Mouse (Mus musculus): ENCODE data around the gene Cdk2ap2. TPM values are rescaled to one million over a fixed set of nuclear protein-coding genes. Genes with fewer than 3 reads are reported as not detected.

Cdk2ap2 gene
- total and polyA plus RNA-seq, 2 experiments from 2014 or later: 46.8 to 67.3 TPM

DNA sequence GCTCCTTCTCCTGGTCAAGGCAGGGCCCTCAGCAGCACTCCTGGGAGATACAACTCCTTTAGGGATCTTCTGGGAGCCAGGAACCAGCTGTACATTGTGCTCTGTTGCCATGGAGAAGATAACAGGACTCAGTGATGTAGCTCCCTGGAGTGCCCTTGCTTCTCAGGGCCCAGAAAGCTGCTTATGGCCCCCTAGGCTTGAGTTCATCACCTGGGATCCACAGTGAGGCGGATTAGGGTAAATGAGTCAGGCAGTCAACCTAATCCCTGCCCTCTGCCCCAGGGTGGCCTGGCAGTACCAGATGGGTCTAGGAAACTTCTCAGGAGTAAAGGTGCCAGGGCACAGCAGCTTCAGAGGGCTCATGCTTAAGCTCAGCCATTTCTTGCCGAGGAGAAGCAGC lies 42.5 kb downstream of the Cdk2ap2 start, which contains the start of gene Gpr152:
Gene Gpr152, plus strand, starts transcription at position 342 of the 400 bp plus-strand sequence.
- no peaks in the 10 kb centered on the region for H3K4me1 ChIP-seq (ENCODE audit: control insufficient read depth, insufficient read depth)
- H3K27ac ChIP-seq (ENCODE audit: low read depth): no peak within 1 kb of the TSS
- no peak for DNase-seq (ENCODE audit: low spot score)
- no peak within 1 kb of the TSS for H3K4me3 ChIP-seq (ENCODE audit: low read depth, low read length)
- ATAC-seq (ENCODE audit: insufficient read depth, low read depth): no peak
- no peak within 1 kb of the TSS for H3K9ac ChIP-seq (replicated peaks; ENCODE audit: low read depth, low read length)
- H3K9me3 ChIP-seq (replicated peaks; ENCODE audit: control insufficient read depth, low read length): no peaks in the 10 kb centered on the region
- no peaks in the 10 kb centered on the region for H3K36me3 ChIP-seq (replicated peaks; ENCODE audit: control insufficient read depth, insufficient read depth, low read length)
- no peaks in the 10 kb centered on the region for H3K27me3 ChIP-seq (ENCODE audit: control insufficient read depth, insufficient read depth, low read length)
- no peak within 1 kb of the TSS for H3K4me2 ChIP-seq (ENCODE audit: low read depth, low read length)
- 73% methylated on average over 2 of the region's 2 CpGs for WGBS
- TF ChIP-seq EP300 (IDR thresholded peaks at IDR 0.05; ENCODE audit: low read depth) (no peak), CTCF (IDR thresholded peaks at IDR 0.05; ENCODE audit: low read depth) (no peak)

DNA sequence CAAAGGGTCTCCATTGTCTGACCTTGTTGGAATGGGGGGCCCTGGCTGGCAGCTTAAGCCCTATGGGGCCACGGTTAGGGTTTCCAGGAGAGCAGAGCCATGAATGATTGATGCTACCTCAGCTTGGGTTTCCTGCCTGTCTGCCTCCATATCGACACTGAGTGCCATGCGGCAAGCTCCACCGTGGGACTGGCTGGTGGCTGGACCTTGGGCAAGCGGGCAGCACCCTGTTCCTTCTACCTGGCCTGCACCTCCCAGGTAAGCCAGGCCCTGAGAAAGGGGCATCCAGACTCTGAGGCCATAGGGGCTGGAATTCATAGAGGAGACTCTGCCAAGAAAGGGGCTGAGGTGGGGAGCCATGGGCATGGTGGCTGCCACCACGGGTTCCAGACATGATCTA lies 43.2 kb downstream of the Cdk2ap2 start:
- Histone ChIP-seq H3K36me3 (replicated peaks; ENCODE audit: control insufficient read depth, insufficient read depth, low read length) (no peaks in the 10 kb centered on the region), H3K27me3 (ENCODE audit: control insufficient read depth, insufficient read depth, low read length) (no peaks in the 10 kb centered on the region), H3K4me1 (ENCODE audit: control insufficient read depth, insufficient read depth) (no peaks in the 10 kb centered on the region), H3K9me3 (replicated peaks; ENCODE audit: control insufficient read depth, low read length) (no peaks in the 10 kb centered on the region), H3K4me2 (ENCODE audit: low read depth, low read length) (no peak overlapping the region), H3K4me3 (ENCODE audit: low read depth, low read length) (no peak overlapping the region), H3K27ac (ENCODE audit: low read depth) (no peak overlapping the region), H3K9ac (replicated peaks; ENCODE audit: low read depth, low read length) (no peak overlapping the region)
- DNase-seq (ENCODE audit: low spot score) (no peak), ATAC-seq (ENCODE audit: insufficient read depth, low read depth) (no peak)
- WGBS: 69% methylated on average over 6 of the region's 6 CpGs
- TF ChIP-seq CTCF (IDR thresholded peaks at IDR 0.05; ENCODE audit: low read depth): no peak
- no peak for TF ChIP-seq EP300 (IDR thresholded peaks at IDR 0.05; ENCODE audit: low read depth)

DNA sequence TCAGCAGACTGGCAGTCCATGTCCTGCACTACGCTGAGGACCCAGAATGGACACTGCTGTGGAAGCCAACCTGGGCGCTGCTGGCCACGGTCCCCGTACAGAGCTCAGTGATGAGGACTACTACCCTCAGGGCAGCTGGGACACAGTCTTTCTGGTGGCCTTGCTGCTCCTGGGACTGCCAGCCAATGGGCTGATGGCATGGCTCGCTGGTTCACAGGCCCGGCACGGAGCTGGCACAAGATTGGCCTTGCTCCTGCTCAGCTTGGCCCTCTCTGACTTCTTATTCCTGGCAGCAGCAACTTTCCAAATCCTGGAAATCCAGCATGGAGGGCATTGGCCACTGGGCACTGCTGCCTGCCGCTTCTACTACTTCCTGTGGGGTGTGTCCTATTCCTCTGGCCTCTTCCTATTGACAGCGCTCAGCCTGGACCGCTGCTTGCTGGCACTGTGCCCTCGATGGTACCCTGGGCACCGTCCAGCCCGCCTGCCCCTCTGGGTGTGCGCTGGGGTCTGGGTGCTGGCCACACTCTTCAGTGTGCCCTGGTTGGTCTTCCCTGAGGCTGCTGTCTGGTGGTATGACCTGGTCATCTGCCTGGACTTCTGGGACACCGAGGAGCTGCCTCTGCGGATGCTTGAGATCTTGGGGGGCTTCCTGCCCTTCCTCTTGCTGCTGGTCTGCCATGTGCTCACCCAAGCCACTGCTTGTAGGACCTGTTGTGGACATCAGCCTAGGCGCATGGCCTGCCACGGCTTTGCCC lies 45.6 kb downstream of the Cdk2ap2 start:
- no peaks in the 10 kb centered on the region for H3K9me3 ChIP-seq (replicated peaks; ENCODE audit: control insufficient read depth, low read length)
- no peaks in the 10 kb centered on the region for H3K36me3 ChIP-seq (replicated peaks; ENCODE audit: control insufficient read depth, insufficient read depth, low read length)
- no peak overlapping the region for H3K27ac ChIP-seq (ENCODE audit: low read depth)
- no peak overlapping the region for H3K9ac ChIP-seq (replicated peaks; ENCODE audit: low read depth, low read length)
- ATAC-seq (ENCODE audit: insufficient read depth, low read depth) (no peak), DNase-seq (ENCODE audit: low spot score) (no peak)
- TF ChIP-seq CTCF (IDR thresholded peaks at IDR 0.05; ENCODE audit: low read depth) (no peak), EP300 (IDR thresholded peaks at IDR 0.05; ENCODE audit: low read depth) (no peak)
- 87% methylated on average over 18 of the region's 18 CpGs for WGBS
- no peak overlapping the region for H3K4me3 ChIP-seq (ENCODE audit: low read depth, low read length)
- H3K27me3 ChIP-seq (ENCODE audit: control insufficient read depth, insufficient read depth, low read length): no peaks in the 10 kb centered on the region
- H3K4me1 ChIP-seq (ENCODE audit: control insufficient read depth, insufficient read depth): no peaks in the 10 kb centered on the region
- no peak overlapping the region for H3K4me2 ChIP-seq (ENCODE audit: low read depth, low read length)

DNA sequence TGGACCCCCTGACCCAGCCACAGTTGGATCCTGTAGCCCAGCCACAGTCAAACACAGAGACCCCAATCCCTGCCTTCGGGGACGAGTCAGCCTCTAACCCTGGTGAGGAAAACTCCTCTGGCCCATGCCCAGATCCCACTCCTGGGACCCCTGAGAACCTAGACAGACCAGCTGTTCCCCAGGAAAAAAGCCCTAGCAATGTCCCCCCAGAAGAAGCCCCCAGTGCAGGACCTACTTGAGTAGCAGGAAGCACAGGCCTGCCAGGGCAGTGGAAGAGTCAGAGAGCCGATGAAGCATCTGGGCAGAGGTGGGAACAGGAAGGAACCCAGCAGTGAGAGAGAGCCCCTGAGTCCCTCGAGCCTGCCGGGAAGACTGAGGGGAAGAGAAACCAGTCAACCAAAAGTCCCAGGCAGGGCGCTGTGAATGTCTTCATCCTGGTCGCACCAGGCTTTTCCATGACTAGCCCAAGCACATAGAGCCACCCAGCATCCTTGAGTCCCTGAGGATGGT lies 46.8 kb downstream of the Cdk2ap2 start, which contains the start of gene Cabp4:
Gene Cabp4, minus strand, starts transcription at position 275 of the 510 bp plus-strand sequence.
- no peak within 1 kb of the TSS for H3K9ac ChIP-seq (replicated peaks; ENCODE audit: low read depth, low read length)
- H3K4me1 ChIP-seq (ENCODE audit: control insufficient read depth, insufficient read depth): 0 out of 2 replicates have a peak, but pooled peaks cover 3% of the 10 kb centered on the region
- no peaks in the 10 kb centered on the region for H3K36me3 ChIP-seq (replicated peaks; ENCODE audit: control insufficient read depth, insufficient read depth, low read length)
- H3K9me3 ChIP-seq (replicated peaks; ENCODE audit: control insufficient read depth, low read length): no peaks in the 10 kb centered on the region
- 71% methylated on average over 7 of the region's 7 CpGs for WGBS
- H3K27ac ChIP-seq (ENCODE audit: low read depth): peak within 1 kb of the TSS; percentile 2; the same call in 1 of the 2 replicates
- TF ChIP-seq CTCF (IDR thresholded peaks at IDR 0.05; ENCODE audit: low read depth) (no peak), EP300 (IDR thresholded peaks at IDR 0.05; ENCODE audit: low read depth) (no peak)
- DNase-seq (ENCODE audit: low spot score) (no peak), ATAC-seq (ENCODE audit: insufficient read depth, low read depth) (no peak)
- no peak within 1 kb of the TSS for H3K4me2 ChIP-seq (ENCODE audit: low read depth, low read length)
- no peak within 1 kb of the TSS for H3K4me3 ChIP-seq (ENCODE audit: low read depth, low read length)
- H3K27me3 ChIP-seq (ENCODE audit: control insufficient read depth, insufficient read depth, low read length): no peaks in the 10 kb centered on the region

DNA sequence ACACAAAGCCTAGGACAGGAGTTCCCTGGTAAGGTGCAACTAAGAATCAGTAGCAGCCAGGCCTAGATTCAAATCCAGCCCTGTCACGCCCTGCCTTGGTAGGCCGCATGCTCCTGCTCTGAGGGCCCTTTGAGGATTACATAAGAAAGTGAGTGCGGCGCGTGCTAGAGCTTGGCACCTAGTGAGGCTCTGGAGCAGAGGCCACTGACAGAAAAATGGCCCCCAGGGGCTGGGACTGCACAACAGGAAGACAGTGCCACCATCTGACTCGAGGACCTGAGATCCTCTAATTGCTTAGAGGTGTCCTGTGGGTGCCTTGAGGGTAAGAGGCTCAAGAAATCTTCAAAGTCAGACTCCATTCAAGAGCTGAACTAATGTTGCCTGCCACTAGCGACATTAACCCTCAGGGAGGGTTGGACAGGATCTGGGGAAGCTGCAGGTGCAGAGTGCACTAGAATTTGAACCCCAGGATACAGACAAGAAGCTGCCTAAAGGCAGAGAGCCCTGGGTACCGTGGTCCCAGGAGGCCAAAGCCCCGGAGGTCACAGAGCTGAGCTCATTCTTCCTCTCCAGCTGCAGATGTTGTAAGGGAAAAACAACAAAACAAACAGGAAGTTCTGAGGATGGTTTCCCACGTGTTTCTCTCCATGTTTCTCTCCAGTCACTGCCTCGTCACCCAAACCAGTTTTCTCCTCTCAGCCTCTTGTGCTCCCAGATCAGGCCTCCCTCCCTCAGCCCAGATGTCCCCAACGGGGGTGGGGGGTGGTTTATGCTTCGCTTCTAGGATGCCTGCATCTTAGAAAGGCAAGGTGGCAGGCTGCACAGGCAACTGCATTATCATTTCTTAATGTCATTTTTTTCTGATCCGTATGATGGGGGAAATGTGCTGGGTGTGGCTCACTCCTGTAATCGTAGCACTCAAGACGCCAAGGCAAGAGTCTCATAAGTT lies 47.8 kb downstream of the Cdk2ap2 start:
- TF ChIP-seq EP300 (IDR thresholded peaks at IDR 0.05; ENCODE audit: low read depth): no peak
- no peak for TF ChIP-seq CTCF (IDR thresholded peaks at IDR 0.05; ENCODE audit: low read depth)
- H3K4me2 ChIP-seq (ENCODE audit: low read depth, low read length): no peak overlapping the region
- WGBS: 67% methylated on average over 16 of the region's 16 CpGs
- DNase-seq (ENCODE audit: low spot score): no peak
- no peaks in the 10 kb centered on the region for H3K27me3 ChIP-seq (ENCODE audit: control insufficient read depth, insufficient read depth, low read length)
- H3K4me3 ChIP-seq (ENCODE audit: low read depth, low read length): no peak overlapping the region
- no peaks in the 10 kb centered on the region for H3K9me3 ChIP-seq (replicated peaks; ENCODE audit: control insufficient read depth, low read length)
- peaks cover 13% of the 10 kb centered on the region for H3K4me1 ChIP-seq (ENCODE audit: control insufficient read depth, insufficient read depth)
- H3K9ac ChIP-seq (replicated peaks; ENCODE audit: low read depth, low read length): no peak overlapping the region
- H3K36me3 ChIP-seq (replicated peaks; ENCODE audit: control insufficient read depth, insufficient read depth, low read length): no peaks in the 10 kb centered on the region
- peak overlapping the region; percentile 2; the same call in 1 of the 2 replicates for H3K27ac ChIP-seq (ENCODE audit: low read depth)
- no peak for ATAC-seq (ENCODE audit: insufficient read depth, low read depth)

Data from heart, postnatal 0 days (tissue).